Mouse (Mus musculus): ENCODE measurements around the gene Sycp1.

Sycp1 gene

DNA sequence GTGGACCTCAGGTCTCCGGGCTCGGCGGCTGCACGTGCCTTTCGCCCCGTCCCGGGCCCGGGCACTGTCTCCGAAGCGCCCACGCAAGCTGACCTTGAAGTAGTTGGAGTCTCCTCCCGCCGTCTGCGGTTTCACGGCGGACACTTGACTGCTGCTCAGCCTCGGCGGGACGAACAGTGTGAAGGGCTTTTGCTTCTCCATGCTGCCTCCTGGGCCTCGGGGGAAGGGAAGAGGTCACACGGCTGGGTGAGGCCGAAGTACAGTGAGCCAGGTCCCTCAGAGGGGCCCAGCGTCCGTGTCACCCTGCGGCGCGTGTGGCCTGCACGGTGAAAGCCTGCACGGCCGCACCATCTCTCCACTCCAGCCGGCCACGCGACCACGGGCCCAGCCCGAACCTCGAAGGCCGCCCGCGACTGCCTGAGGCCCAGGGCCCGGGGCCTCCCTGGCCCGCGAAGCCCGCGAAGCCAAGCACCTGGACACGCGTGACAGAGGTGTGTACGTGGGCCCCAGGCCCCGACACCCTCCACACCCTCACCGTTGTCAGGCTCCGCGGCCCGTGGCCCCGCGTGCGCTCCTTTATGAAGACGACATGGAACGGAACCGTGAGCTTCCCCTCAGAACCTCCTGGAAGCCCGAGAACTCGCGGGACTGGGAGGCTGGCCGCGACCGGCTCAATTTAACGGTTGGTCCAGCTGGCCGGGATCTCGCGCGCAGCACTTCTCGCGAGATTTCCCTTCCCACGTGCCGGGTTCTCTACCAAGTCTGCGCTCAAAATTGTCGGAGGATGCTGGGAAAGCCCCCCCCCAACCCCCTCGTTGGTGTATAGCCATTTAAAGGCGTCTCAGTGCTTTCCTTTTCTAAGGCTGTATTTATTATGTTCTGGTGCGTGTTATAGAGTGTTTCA, at the start of gene Sycp1:
Sycp1 (minus strand) TSS at position 650 of the 904 bp plus-strand sequence.
- DNase-seq (ENCODE audit: low read depth, low spot score): no peak

DNA sequence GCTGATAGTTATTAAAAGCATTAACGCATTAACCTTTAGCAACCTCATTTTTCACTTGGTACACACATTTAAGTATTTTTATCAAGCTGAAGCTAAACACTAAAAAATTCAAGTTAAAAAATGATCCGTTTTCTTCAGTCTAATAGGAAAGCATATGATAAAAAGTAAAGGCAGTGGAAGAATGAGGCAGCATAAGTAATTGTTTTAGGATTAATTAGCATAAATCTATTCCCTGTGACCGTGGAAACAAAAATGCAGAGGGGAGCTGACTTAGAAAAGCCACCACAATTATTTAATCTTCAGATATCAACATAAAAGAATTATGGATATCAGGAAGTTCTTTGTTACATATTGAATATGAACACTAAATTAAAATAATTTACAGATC, 44.4 kb upstream of the Sycp1 start:
- no peak for DNase-seq (ENCODE audit: low read depth, low spot score)

DNA sequence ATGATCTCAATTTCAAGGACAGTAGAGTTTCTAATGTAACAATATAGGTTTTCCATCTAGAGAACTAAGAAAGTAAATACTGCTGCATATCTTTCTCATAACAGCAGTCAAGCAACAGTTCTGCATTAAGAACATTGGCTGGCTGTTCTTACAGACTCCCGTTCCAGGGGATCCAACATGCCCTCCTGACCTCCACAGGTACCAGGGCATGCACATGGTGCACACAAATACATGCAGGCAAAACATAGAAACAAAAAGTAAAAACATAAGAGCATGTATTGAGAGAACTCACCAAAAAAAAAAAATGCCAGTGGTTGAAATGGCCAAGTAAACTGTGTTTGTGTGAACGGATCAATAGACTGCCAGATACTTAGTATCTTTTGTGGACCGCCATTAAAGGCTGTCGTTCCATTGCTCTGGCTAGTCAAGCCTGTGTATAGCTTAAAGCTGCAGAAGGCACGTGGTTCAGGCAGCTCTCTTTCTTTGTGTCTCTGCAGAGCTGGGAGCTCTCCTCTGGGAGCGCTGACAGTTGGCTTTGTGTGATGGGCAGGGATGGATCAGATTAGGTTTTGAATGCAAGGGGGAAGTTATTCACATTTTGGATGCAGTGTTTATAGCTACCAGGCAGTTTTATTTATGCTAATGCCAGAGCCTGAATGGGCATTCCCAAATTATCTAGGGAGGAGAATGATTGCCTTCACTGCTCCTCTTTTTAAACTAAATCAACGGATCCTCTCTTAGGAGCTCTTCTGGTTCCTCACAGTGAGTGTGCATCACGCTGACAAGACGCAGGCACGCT, 43.8 kb upstream of the Sycp1 start:
- DNase-seq (ENCODE audit: low read depth, low spot score): no peak

DNA sequence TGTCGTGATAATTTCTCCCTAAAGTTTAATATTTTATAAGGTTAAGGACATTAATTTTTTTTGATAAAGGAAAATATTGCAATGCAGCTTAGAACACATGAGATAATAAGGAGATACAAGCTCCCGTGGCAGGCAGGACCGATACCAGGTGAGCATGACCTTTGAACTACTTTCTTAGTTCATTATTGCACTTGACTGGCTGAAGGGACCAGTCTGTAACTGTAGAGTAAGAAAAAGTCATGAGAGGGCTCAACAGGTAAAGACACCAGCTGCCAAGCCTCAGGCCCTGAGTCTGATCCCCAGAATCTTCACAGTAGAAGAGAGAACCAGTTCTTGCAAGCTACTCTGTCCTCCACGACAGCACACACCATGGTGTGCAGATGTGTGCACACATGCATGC, 41.0 kb upstream of the Sycp1 start:
- DNase-seq (ENCODE audit: low read depth, low spot score): no peak

DNA sequence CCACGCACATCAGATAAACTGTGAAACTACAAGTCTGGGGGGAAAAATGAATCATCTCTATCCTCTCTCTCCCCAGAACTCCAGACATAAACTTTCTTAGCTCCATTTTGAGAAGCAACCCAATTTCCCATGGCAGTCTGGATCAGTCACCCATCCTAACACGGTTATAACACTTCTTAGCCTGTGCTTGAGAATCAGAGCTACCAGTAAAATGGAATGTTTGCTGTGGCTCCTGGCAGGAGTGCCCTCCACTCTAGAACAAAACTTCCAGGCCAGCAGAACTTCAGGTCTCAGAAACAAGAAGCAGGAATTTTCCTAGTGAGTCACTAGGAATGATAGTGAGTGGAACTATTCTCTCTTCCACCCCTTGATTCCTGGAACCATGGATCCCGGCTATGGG, 34.6 kb upstream of the Sycp1 start:
- DNase-seq (ENCODE audit: low read depth, low spot score): no peak

DNA sequence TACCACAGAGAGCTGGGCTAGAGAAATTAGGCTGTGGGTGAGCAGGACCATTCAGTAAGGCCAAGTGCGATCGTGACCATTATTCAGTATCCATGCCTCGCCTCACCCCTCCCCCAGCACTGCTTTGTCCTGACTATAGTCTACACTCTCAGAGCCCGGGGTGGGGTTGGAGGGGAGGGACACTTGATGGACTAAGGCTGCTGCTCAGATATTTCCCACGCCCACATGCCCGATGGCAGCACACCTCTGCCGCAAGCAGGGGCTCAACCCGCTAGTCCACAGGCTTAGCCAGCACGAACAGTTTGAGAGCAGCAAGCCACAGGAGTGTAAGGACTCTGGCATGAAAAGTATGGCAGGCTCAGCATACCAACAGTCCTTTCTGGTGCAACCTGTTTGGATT, 34.2 kb upstream of the Sycp1 start:
- no peak for DNase-seq (ENCODE audit: low read depth, low spot score)

DNA sequence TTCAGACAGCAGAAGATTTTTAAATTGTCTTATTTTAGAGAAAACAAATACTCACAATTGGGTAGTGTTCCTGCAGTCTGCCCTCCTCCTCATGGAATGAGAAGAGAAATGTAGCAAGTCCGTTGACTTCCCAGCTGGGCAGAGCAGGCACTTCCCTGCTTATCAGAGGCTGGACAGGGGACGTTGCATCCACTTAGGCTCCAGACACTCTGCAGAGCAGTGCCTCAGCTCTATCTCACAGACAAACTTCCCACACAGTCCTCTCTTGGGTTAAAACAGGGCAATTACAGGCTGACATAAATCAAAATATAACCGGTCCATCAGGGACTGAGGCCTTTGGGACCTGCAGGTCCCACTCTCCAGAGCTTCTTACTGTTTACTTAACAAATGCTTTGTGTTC, 28.1 kb upstream of the Sycp1 start, which contains the start of gene Nr1h5:
Nr1h5 (minus strand) TSS at position 101 of the 400 bp plus-strand sequence.
- DNase-seq (ENCODE audit: low read depth, low spot score): no peak

DNA sequence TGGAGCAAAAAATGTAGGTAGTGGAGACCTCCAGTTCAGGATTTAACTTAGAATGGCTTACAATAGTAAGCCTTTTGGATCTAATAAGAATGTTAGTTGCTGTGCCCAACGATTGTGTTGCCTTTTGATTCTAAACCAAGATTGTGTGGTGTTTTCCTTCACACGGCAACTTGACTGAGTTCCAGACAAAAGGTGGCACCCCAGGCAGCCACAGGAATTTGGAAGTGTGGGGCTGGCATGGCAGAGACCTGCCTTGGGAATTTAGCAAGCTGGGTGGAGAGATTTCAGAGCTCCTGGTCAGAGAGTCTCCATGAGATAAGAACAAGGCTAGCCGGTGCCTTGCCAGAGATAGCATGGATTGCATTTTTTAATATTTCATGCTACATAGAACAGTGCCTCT, 19.7 kb upstream of the Sycp1 start:
- no peak for DNase-seq (ENCODE audit: low read depth, low spot score)

DNA sequence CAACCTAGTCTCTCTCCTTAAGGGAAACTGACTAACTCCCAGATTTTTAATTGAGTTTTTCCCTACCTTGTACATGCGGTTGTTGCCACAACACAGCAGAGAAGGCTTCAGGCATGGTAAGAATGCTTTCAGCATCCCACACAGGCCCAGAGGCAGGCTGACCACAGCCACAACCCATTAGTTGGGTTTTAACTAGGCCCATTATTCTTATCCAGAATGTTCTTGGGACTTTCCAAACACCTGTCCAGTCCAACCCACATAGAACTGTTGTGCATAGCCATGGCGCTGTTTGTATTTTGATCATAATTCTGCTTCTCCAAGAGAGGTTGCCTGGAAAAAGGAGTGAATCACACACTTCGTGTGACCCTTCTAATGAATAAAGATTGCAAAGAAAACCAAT, 19.2 kb upstream of the Sycp1 start:
- no peak for DNase-seq (ENCODE audit: low read depth, low spot score)

DNA sequence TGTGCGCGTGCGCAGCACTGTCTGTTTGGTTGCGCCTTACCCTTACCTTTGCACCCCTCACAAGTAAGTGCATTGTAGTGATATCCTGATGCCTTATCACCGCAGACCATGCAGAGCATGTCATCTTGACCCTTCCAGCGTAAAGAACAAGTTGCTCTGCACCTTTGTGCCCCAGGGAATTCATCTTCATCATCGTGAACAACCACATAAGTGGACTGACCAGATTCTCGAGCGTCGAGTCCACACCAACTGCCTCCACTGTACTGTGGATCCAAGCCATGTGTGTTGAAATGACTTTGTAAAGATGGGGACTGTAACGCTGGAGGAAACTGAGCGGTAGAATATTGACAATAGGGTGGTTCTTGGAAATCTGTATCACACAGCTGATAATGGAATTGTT, 18.6 kb upstream of the Sycp1 start:
- DNase-seq (ENCODE audit: low read depth, low spot score): no peak

DNA sequence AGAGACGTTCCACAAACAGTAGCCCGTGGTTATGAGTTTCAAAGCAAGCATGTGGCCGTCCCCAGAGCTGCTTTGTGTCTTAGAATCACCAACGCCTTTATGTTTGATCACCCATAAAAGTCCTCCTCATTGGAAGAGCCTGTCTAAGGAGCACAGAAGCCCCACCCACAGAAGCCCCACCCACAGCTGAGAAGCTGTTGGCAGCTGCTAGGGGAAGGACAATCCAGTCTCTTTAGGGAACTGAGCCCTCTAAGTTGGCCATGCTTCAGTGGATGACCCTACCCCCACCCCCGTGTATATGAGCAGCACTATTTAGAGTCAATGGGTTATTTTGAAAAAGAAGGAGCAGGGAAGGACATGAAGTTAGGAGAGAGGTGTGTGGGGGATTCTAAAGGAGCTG, 11.0 kb upstream of the Sycp1 start:
- DNase-seq (ENCODE audit: low read depth, low spot score): no peak

DNA sequence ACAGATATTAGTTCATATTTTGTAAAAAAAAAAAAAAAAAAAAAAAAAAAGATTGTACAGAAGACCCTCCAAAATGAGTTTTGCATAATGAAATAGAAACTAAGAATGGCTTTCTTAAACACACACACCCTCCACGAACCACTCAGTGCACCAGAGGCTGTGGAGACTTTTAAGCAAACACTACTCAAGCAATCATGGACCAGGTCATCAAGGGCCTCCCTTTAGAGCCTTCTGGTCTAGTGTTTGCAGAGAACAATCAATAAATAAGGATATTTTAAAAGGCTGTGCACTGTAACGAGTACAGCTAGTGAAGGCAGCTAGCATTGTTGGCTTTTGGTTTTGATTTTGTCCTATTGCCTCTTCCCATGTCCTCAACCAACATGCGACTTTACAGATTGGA, 10.4 kb upstream of the Sycp1 start:
- DNase-seq (ENCODE audit: low read depth, low spot score): no peak

DNA sequence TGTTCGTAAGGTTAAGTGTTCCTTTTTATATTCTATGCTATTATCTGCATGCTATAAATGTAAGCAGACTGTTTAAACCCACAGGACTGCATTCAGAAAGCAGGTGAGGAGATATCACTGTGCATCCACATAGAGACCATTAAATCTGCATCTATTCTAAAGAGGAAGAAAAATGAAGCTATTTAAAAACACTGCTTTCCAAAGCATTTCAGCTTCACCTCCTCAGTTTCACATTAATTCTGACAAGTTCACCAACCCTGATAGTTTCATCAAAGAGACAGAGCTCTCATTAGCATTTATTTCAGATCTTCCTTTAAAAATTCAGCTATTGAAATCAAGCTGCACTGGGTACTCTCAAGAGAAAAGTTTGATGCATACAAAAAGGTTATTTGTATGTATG, 2.2 kb upstream of the Sycp1 start:
- DNase-seq (ENCODE audit: low read depth, low spot score): no peak

DNA sequence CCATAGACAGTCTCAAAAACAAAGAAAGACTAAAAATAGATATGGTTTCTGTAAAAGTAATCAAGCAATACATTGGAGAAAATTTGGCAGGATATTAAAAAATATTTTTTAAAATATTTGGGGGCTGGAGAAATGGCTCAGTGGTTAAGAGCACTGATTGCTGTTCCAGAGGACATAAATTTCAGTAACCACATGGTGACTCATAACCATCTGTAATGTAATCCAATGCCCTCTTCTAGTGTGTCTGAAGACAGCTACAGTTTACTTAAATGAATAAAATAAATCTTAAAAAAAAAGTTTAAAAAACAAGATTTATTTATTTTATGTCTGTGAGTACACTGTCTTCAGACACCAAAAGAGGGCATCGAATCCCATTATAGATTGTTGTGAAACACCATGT, 36.8 kb downstream of the Sycp1 start:
- no peak for DNase-seq (ENCODE audit: low read depth, low spot score)

DNA sequence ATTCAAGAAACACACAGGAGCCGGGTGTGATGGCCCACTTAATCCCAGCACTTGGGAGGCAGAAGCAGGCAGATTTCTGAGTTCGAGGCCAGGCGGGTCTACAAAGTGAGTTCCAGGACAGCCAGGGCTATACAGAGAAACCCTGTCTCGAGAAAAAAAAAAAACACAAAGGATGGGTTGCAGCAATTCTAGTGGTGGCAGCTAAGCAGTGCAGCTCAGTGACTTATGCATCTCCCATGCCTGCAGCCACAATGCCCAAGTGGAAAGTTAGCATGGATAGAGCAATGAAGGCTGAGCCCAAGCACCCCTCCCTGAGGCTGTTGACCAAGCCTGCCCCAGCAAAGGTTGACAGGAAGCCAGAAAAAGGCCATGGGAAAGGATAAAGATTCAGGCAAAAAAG, 55.4 kb downstream of the Sycp1 start:
- DNase-seq (ENCODE audit: low read depth, low spot score): no peak

DNA sequence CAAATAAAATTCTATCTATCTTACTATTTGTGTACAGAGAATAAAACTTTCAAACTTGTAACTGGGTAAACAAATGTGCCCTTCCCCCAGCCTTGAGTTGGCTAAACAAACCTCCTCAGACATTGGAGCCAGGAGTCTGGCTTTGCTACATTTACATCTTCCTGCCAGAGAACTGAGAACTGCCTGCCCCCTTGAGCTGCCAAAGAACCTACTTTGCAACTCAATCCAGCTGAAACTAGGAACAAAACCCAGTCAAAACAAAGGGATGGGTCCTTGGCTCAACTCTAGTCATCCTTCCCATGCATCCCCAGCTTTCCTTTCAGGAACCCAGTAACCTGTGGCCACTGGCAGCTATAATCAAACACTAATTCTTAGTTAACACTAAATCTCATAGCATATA, 87.2 kb downstream of the Sycp1 start:
- DNase-seq (ENCODE audit: low read depth, low spot score): no peak

DNA sequence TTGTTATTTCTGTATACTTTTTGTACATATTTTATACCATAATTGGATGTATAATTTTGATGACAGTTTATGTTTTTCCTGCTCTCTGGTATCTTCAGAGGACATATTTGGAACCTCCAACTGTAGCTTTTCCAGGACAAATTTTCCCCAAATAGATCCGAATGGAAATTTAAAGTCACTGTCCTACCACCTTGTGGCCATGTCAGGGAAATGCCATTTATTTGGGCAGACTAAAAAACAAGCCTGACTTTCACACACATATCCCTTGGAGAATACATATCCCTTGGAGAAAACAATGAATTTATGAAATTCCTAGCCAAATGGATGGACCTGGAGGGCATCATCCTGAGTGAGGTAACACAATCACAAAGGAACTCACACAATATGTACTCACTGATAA, 93.5 kb downstream of the Sycp1 start:
- DNase-seq (ENCODE audit: low read depth, low spot score): no peak

DNA sequence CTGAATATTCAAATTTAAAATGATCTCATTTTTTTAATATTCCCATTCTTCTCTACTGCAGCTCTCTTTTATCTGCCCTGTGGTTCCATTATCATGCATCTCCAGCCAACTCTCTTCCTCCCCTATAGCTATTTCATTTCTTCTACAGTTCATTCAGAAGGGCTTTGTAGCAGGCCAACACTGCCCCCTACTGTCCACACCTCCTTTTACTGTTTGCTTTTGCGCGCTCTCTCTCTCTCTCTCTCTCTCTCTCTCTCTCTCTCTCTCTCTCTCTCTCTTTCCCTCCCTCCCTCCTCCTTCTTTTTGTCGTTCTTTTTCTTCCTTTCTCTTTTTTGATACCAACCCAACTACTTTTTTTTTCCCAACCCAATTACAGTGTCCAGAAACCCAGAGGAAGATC, 132.0 kb downstream of the Sycp1 start:
- peak; percentile 82 for DNase-seq (ENCODE audit: low read depth, low spot score)

DNA sequence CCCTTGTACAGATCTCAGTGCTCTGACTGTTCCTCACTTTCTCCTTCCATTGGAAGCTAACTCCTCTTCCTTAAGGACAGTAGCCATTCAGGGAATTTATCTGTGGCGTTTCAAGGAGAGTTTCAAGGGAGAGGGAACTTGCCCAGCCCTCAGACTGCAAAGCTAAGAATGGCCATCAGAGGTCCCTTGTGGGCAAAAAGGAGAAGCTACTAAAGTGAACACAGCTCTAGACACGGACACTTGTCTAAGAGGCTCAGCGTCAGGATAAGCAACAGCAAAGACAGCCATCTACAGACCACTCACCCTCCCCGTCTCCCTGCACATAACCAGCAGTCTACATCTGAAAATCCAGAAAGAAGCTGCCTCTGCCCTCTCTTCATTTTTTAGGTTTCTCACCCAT, 148.5 kb downstream of the Sycp1 start:
- no peak for DNase-seq (ENCODE audit: low read depth, low spot score)

DNA sequence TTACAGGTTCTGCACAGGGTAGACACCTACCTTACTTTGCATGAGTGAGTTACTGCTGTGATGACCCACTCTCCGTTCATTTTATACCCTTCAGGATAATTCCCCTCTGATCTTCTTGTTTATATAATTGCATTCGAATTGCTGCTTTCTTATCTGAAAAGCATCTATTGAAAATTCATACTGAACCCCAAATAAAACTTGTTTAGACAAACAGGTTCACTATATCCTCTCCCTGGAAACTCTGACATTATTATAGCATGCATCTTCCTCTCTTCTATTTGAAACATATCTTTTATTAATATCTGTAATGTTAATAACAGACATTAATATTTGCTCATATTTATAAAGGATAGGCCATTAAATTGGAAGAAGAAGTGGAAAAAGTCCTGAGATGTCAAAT, 153.3 kb downstream of the Sycp1 start, which contains the start of gene Tshb:
Tshb (minus strand) TSS at position 101 of the 400 bp plus-strand sequence.
- no peak for DNase-seq (ENCODE audit: low read depth, low spot score)

DNA sequence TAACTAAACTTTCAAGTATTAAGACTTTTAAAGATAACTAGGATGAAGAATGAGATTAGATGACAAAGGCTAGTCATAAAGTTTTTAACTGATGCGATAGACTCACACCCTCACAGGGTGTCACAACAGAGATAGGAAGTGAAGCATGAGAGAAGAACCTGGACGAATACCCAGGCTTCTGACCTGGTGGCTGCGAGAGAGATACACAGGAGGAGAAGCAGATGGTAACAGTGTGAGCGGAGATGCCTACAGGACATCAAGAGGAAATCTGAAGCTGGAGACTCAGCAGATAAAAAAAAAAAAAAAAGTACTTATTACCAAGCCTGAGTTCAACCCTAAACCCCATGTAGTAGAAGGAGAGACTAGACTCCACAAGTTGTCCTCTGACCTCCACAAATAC, 162.9 kb downstream of the Sycp1 start:
- DNase-seq (ENCODE audit: low read depth, low spot score): no peak
